12 mouse cellular contexts compared by ENCODE assay signal in genomic region chr2:105252824-105253223, GRCm38 (mm10). TPM values are rescaled to one million over a fixed set of nuclear protein-coding genes. Genes with fewer than 3 reads are reported as not detected.
A peak's percentile ranks its signal among the peaks of the same experiment; 100 is the strongest.
DNase-seq lines count a peak whose midpoint lies in the region; ATAC-seq lines count a peak whose summit lies in the region.
"Had no signal": no experiment of that assay in that cellular context is flagged by ENCODE, and none has a peak within 500 bp of the region (broad histone marks: within the 10 kb centered on the region; RNA-seq: fewer than 3 reads in every experiment).

No protein-coding gene starts in this region.

- H3K9me3 ChIP-seq in lung, embryonic 15.5 days: no peaks in the 10 kb centered on the region

- H3K27ac ChIP-seq in lung, embryonic 15.5 days: no peak overlapping the region

- H3K27me3 ChIP-seq in lung, embryonic 15.5 days: no peaks in the 10 kb centered on the region

- no peaks in the 10 kb centered on the region for H3K36me3 ChIP-seq in lung, embryonic 15.5 days

- no peak overlapping the region for H3K4me2 ChIP-seq in lung, embryonic 15.5 days

- WGBS in lung, embryonic 15.5 days: 56% methylated on average over 7 of the region's 7 CpGs

- no peak overlapping the region for H3K9ac ChIP-seq in lung, embryonic 15.5 days

- H3K4me3 ChIP-seq in lung, embryonic 15.5 days: no peak overlapping the region

- ATAC-seq in lung, embryonic 15.5 days (ENCODE audit: borderline replicate concordance, extremely low read depth, low FRiP score, low TSS enrichment): peak; percentile 83
- 0 out of 2 replicates have a peak, but pooled peaks have one; percentile 39 for ATAC-seq in neutrophil, adult 5-6 weeks (ENCODE audit: extremely low read depth, insufficient number of reproducible peaks, low FRiP score, poor library complexity, severe bottlenecking)

- peak; percentile 53 for DNase-seq in embryo, embryonic 11 days
- DNase-seq in embryo, embryonic 9.5 days (ENCODE audit: extremely low spot score): no peak
- DNase-seq in lung, postnatal 36 days: no peak
- peak; percentile 14 for DNase-seq in induced T-regulatory cell, adult 2 months (ENCODE audit: low read depth)
- DNase-seq in spleen, postnatal 10 days (ENCODE audit: low spot score in 2 of 2): no peak
- no peak for DNase-seq in urinary bladder, postnatal 14 days (ENCODE audit: low spot score)
- DNase-seq: adrenal gland, postnatal 14 days; B cell, adult 2 months; layer of hippocampus, adult 9-11 months; thymus, postnatal 25 days had no signal

- H3K4me1 ChIP-seq in lung, embryonic 15.5 days: no peaks in the 10 kb centered on the region

RNA-seq across cellular contexts. Expression of gene Them7, which starts 28.7 kb away (rescaled TPM):
- polyA plus RNA-seq in lung, embryonic 15.5 days (2015; fragmentation: Nextera tagmentation; extraction: Ambion mirVana): 0.16 and 0.40 TPM in 2 replicates
- total RNA-seq in neutrophil, adult 5-6 weeks (2017): not detected in 2 replicates

Comparison
In these comparisons a context has a peak if more than half of its experiments do, and no peak if none do; other contexts are left out.
1. DNase-seq: peak in embryo, embryonic 11 days (single experiment) and induced T-regulatory cell, adult 2 months (single experiment); none in embryo, embryonic 9.5 days (single experiment), lung, postnatal 36 days (single experiment), spleen, postnatal 10 days (0 of 2) and urinary bladder, postnatal 14 days (single experiment).